Mouse (Mus musculus) cortical plate, adult 2 months (tissue): ENCODE results near the gene Psma6.

ENCODE experiments used
- CTCF ChIP-seq: fragments of 200-500 bp; IDR thresholded peaks from 2 replicates; pipeline ENCODE4 v1.5.1; 2011; ENCODE audit warnings: mild to moderate bottlenecking, control low read depth, low read length; ENCODE audit not compliant: insufficient read depth; ENCODE audit errors: extremely low read depth
- POLR2A ChIP-seq: fragments of 200-500 bp; IDR thresholded peaks from 2 replicates; pipeline ENCODE4 v1.6.1; 2011; ENCODE audit warnings: mild to moderate bottlenecking, low read length, control low read depth; ENCODE audit not compliant: insufficient read depth; ENCODE audit errors: extremely low read depth

DNA sequence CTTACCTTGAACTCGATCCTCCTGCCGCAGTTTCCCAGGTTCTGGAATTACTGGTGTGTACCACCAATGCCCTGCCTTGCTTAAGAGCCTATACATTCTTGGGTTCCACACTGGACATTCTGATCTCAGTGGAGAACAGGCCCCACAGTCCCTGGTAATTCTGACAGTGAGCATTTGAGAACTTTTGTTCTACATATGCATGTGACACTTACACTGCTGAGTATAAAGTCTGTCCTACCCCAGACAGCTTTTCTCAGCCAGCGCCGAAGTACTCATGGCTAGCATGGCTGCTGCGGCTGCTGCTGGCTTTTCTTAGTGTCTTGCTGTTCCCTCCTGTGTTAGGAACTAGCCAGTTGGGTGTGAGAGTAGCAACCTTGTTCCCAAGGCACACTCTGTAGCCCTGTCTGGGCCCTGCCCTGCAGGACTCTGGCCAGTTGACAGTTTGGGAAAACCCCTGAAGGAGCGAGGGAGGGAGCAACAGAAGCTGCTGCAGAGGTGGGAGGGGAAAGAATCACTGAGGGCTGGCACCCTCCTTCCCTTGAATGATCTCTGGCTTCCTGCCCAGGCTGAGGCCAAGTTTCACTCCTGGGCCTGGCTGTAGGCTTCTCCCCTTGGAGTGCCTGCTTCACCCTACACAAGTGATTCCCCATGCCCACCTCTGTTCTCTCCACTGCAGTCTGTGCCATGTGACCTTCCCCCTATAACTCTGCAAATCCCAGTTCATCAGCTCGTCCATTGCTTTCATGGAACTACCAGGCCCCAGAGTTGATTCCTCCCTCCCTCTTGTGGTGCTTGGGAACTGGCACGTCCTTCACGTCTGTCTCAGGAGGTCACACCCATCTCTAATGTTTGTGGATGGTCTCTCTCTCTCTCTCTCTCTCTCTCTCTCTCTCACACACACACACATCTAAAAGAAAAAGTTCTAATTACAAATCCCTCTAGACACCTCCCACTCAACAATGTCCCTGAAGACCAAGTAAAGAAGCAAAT, 59.1 kb downstream of the Psma6 start:
- TF ChIP-seq POLR2A (no peak), CTCF (no peak)
